Mouse (Mus musculus): ENCODE data around the gene Ptpa. TPM values are rescaled to one million over a fixed set of nuclear protein-coding genes. Genes with fewer than 3 reads are reported as not detected.

The Ptpa gene
- polyA plus RNA-seq, 1 experiment, result 213 TPM

GRCm38 (mm10) chr2:30386913-30387312 lies 28.9 kb upstream of the Ptpa start:
- H3ac ChIP-seq (ENCODE audit: control insufficient read depth, insufficient read length, low read depth), result no peak overlapping the region
- no peaks in the 10 kb centered on the region for H3K79me3 ChIP-seq (ENCODE audit: low read depth)
- no peaks in the 10 kb centered on the region for H3K27me3 ChIP-seq (ENCODE audit: control insufficient read depth, insufficient read depth, insufficient read length)
- H3K4me3 ChIP-seq (ENCODE audit: insufficient read depth, poor library complexity, severe bottlenecking), result no peak overlapping the region
- H3K36me3 ChIP-seq (ENCODE audit: control insufficient read depth, insufficient read depth), result peaks cover 6% of the 10 kb centered on the region
- H3K79me2 ChIP-seq (ENCODE audit: control insufficient read depth, insufficient read depth), result no peaks in the 10 kb centered on the region
- no peak for TF ChIP-seq CTCF (IDR thresholded peaks at IDR 0.05; ENCODE audit: control insufficient read depth, insufficient read depth, insufficient read length)
- TF ChIP-seq USF1 (IDR thresholded peaks at IDR 0.05; ENCODE audit: low read depth), result no peak
- TF ChIP-seq MYOD1 (IDR thresholded peaks at IDR 0.05; ENCODE audit: control insufficient read depth, insufficient read length, low read depth), result no peak
- TF ChIP-seq MYOG (IDR thresholded peaks at IDR 0.05; ENCODE audit: control insufficient read depth, extremely low read depth, insufficient read length), result no peak
- no peak for TF ChIP-seq FOSL1 (IDR thresholded peaks at IDR 0.05; ENCODE audit: insufficient read depth, low read length, poor library complexity, severe bottlenecking)
- TF ChIP-seq MAX (IDR thresholded peaks at IDR 0.05), result no peak
- no peak for TF ChIP-seq CEBPB (IDR thresholded peaks at IDR 0.05; ENCODE audit: low read depth)

GRCm38 (mm10) chr2:30389000-30389399 lies 26.8 kb upstream of the Ptpa start:
- H3K36me3 ChIP-seq (ENCODE audit: control insufficient read depth, insufficient read depth), result no peaks in the 10 kb centered on the region
- H3K27me3 ChIP-seq (ENCODE audit: control insufficient read depth, insufficient read depth, insufficient read length), result no peaks in the 10 kb centered on the region
- no peak overlapping the region for H3K4me3 ChIP-seq (ENCODE audit: insufficient read depth, poor library complexity, severe bottlenecking)
- H3ac ChIP-seq (ENCODE audit: control insufficient read depth, insufficient read length, low read depth), result no peak overlapping the region
- H3K79me2 ChIP-seq (ENCODE audit: control insufficient read depth, insufficient read depth), result peaks cover 11% of the 10 kb centered on the region
- H3K79me3 ChIP-seq (ENCODE audit: low read depth), result peaks cover 5% of the 10 kb centered on the region
- TF ChIP-seq MYOG (IDR thresholded peaks at IDR 0.05; ENCODE audit: control insufficient read depth, extremely low read depth, insufficient read length), result no peak
- no peak for TF ChIP-seq MAX (IDR thresholded peaks at IDR 0.05)
- no peak for TF ChIP-seq CEBPB (IDR thresholded peaks at IDR 0.05; ENCODE audit: low read depth)
- no peak for TF ChIP-seq FOSL1 (IDR thresholded peaks at IDR 0.05; ENCODE audit: insufficient read depth, low read length, poor library complexity, severe bottlenecking)
- no peak for TF ChIP-seq MYOD1 (IDR thresholded peaks at IDR 0.05; ENCODE audit: control insufficient read depth, insufficient read length, low read depth)
- TF ChIP-seq USF1 (IDR thresholded peaks at IDR 0.05; ENCODE audit: low read depth), result no peak
- TF ChIP-seq CTCF (IDR thresholded peaks at IDR 0.05; ENCODE audit: control insufficient read depth, insufficient read depth, insufficient read length), result no peak

GRCm38 (mm10) chr2:30392114-30392576 lies 23.7 kb upstream of the Ptpa start, which contains the start of gene Dolpp1:
Gene Dolpp1 (plus strand): TSS chr2:30392254.
- H3ac ChIP-seq (ENCODE audit: control insufficient read depth, insufficient read length, low read depth), result peak within 1 kb of the TSS; percentile 51
- no peaks in the 10 kb centered on the region for H3K27me3 ChIP-seq (ENCODE audit: control insufficient read depth, insufficient read depth, insufficient read length)
- H3K79me2 ChIP-seq (ENCODE audit: control insufficient read depth, insufficient read depth), result peaks cover 25% of the 10 kb centered on the region
- H3K36me3 ChIP-seq (ENCODE audit: control insufficient read depth, insufficient read depth), result peaks cover 7% of the 10 kb centered on the region
- peaks cover 5% of the 10 kb centered on the region for H3K79me3 ChIP-seq (ENCODE audit: low read depth)
- TF ChIP-seq MAX (IDR thresholded peaks at IDR 0.05) (no peak), CEBPB (IDR thresholded peaks at IDR 0.05; ENCODE audit: low read depth) (no peak), FOSL1 (IDR thresholded peaks at IDR 0.05; ENCODE audit: insufficient read depth, low read length, poor library complexity, severe bottlenecking) (no peak), MYOD1 (IDR thresholded peaks at IDR 0.05; ENCODE audit: control insufficient read depth, insufficient read length, low read depth) (no peak), USF1 (IDR thresholded peaks at IDR 0.05; ENCODE audit: low read depth) (no peak), MYOG (IDR thresholded peaks at IDR 0.05; ENCODE audit: control insufficient read depth, extremely low read depth, insufficient read length) (no peak), CTCF (IDR thresholded peaks at IDR 0.05; ENCODE audit: control insufficient read depth, insufficient read depth, insufficient read length) (no peak)
- H3K4me3 ChIP-seq (ENCODE audit: insufficient read depth, poor library complexity, severe bottlenecking), result peak within 1 kb of the TSS; percentile 83

- Histone ChIP-seq H3K36me3 (ENCODE audit: control insufficient read depth, insufficient read depth) (peaks cover 10% of the 10 kb centered on the region), H3K79me3 (ENCODE audit: low read depth) (peaks cover 5% of the 10 kb centered on the region), H3K79me2 (ENCODE audit: control insufficient read depth, insufficient read depth) (peaks cover 25% of the 10 kb centered on the region), H3K27me3 (ENCODE audit: control insufficient read depth, insufficient read depth, insufficient read length) (no peaks in the 10 kb centered on the region), H3ac (ENCODE audit: control insufficient read depth, insufficient read length, low read depth) (peak overlapping the region; percentile 51), H3K4me3 (ENCODE audit: insufficient read depth, poor library complexity, severe bottlenecking) (peak overlapping the region; percentile 83)
- TF ChIP-seq MAX (IDR thresholded peaks at IDR 0.05) (no peak), FOSL1 (IDR thresholded peaks at IDR 0.05; ENCODE audit: insufficient read depth, low read length, poor library complexity, severe bottlenecking) (no peak), MYOD1 (IDR thresholded peaks at IDR 0.05; ENCODE audit: control insufficient read depth, insufficient read length, low read depth) (no peak), MYOG (IDR thresholded peaks at IDR 0.05; ENCODE audit: control insufficient read depth, extremely low read depth, insufficient read length) (no peak), USF1 (IDR thresholded peaks at IDR 0.05; ENCODE audit: low read depth) (no peak), CTCF (IDR thresholded peaks at IDR 0.05; ENCODE audit: control insufficient read depth, insufficient read depth, insufficient read length) (no peak), CEBPB (IDR thresholded peaks at IDR 0.05; ENCODE audit: low read depth) (no peak)
Measured at GRCm38 (mm10) chr2:30392577-30393369, 23.1 kb upstream of the Ptpa start.

- H3K36me3 ChIP-seq (ENCODE audit: control insufficient read depth, insufficient read depth), result peaks cover 15% of the 10 kb centered on the region
- H3K27me3 ChIP-seq (ENCODE audit: control insufficient read depth, insufficient read depth, insufficient read length), result no peaks in the 10 kb centered on the region
- peak overlapping the region; percentile 51 for H3ac ChIP-seq (ENCODE audit: control insufficient read depth, insufficient read length, low read depth)
- H3K4me3 ChIP-seq (ENCODE audit: insufficient read depth, poor library complexity, severe bottlenecking), result peak overlapping the region; percentile 83
- H3K79me2 ChIP-seq (ENCODE audit: control insufficient read depth, insufficient read depth), result peaks cover 25% of the 10 kb centered on the region
- no peak for TF ChIP-seq CTCF (IDR thresholded peaks at IDR 0.05; ENCODE audit: control insufficient read depth, insufficient read depth, insufficient read length)
- peaks cover 5% of the 10 kb centered on the region for H3K79me3 ChIP-seq (ENCODE audit: low read depth)
Measured at GRCm38 (mm10) chr2:30393370-30393656, 22.5 kb upstream of the Ptpa start.

All from C2C12 (cell line).